Mouse (Mus musculus) heart, embryonic 15.5 days (tissue): Measurements from ENCODE around the gene Mrpl47. TPM values are rescaled to one million over a fixed set of nuclear protein-coding genes. Genes with fewer than 3 reads are reported as not detected.
"Not testable (repeated sequence)": the region's sequence is repeated elsewhere in the genome, so short reads cannot be mapped to it uniquely, and the experiment has no call there.

ENCODE experiments used
- ATAC-seq: fragments of 200-750 bp; cut with Nextera tagmentation; replicated peaks from 2 replicates; pipeline ENCODE4 v1.8.0; 2017; ENCODE audit warnings: low read depth, moderate TSS enrichment; ENCODE audit not compliant: insufficient number of reproducible peaks, insufficient read depth, low FRiP score
- H3K27ac ChIP-seq: fragments of 300-500 bp; sonication (generic); 2 replicates; pipeline ENCODE4 v1.5.1; 2015; ENCODE audit warnings: mild to moderate bottlenecking, inconsistent platforms
- H3K27me3 ChIP-seq: fragments of 300-500 bp; sonication (generic); 2 replicates; pipeline ENCODE4 v1.6.1; 2015; ENCODE audit warnings: inconsistent platforms
- H3K36me3 ChIP-seq: fragments of 300-500 bp; sonication (generic); 2 replicates; pipeline ENCODE4 v1.6.1; 2015; ENCODE audit warnings: mild to moderate bottlenecking, inconsistent platforms
- H3K4me1 ChIP-seq: fragments of 300-500 bp; sonication (generic); replicated peaks from 2 replicates; pipeline ENCODE4 v1.6.1; 2015; ENCODE audit warnings: inconsistent platforms
- H3K4me2 ChIP-seq: fragments of 300-500 bp; sonication (generic); 2 replicates; pipeline ENCODE4 v1.6.1; 2015; ENCODE audit warnings: inconsistent platforms, mild to moderate bottlenecking, moderate library complexity
- H3K4me3 ChIP-seq: fragments of 300-500 bp; sonication (generic); 2 replicates; pipeline ENCODE4 v1.5.1; 2015; ENCODE audit warnings: mild to moderate bottlenecking, inconsistent platforms
- H3K9ac ChIP-seq: fragments of 300-500 bp; sonication (generic); 2 replicates; pipeline ENCODE4 v1.6.1; 2015; ENCODE audit warnings: mild to moderate bottlenecking, inconsistent platforms
- H3K9me3 ChIP-seq: fragments of 300-500 bp; sonication (generic); replicated peaks from 2 replicates; pipeline ENCODE4 v1.6.1; 2016; ENCODE audit warnings: inconsistent platforms
- WGBS: fragments of 180-500 bp; shearing (Covaris S2); methylation state at CpG from one replicate; pipeline ENCODE4 v1.1.7; 2015; ENCODE audit warnings: mixed read lengths; 5-methylcytosine and 5-hydroxymethylcytosine counted together
- polyA plus RNA-seq: library from polyadenylated mRNA; unstranded; fragments of >200 nt; fragmentation: Nextera tagmentation; extraction: Ambion mirVana; gene quantifications from 2 replicates; pipeline ENCODE4 v1.2.1, GENCODE M21; 2015

The Mrpl47 gene
- polyA plus RNA-seq, 1 experiment from 2014 or later = 33.9 TPM

- not testable (repeated sequence) for H3K27ac ChIP-seq, H3K9ac ChIP-seq, H3K4me3 ChIP-seq, H3K36me3 ChIP-seq, H3K9me3 ChIP-seq, H3K4me2 ChIP-seq, H3K27me3 ChIP-seq, ATAC-seq
- peaks cover 11% of the 10 kb centered on the region for H3K4me1 ChIP-seq
- WGBS = 73% methylated on average over 9 of the region's 9 CpGs
Observed at GRCm38 (mm10) chr3:32705647-32706348, 31.6 kb downstream of the Mrpl47 start, which contains the start of gene Actl6a. Gene Actl6a (plus strand): TSS chr3:32706298.

GRCm38 (mm10) chr3:32704632-32705031, 32.8 kb downstream of the Mrpl47 start:
- H3K4me1 ChIP-seq, H3K27ac ChIP-seq, H3K9ac ChIP-seq, H3K9me3 ChIP-seq, H3K36me3 ChIP-seq, ATAC-seq, H3K4me3 ChIP-seq, H3K27me3 ChIP-seq, H3K4me2 ChIP-seq: not testable (repeated sequence)
- 81% methylated on average over 10 of the region's 10 CpGs for WGBS

- not testable (repeated sequence) for H3K27me3 ChIP-seq, H3K9ac ChIP-seq, H3K4me1 ChIP-seq, H3K36me3 ChIP-seq, H3K9me3 ChIP-seq, ATAC-seq, H3K4me3 ChIP-seq, H3K27ac ChIP-seq, H3K4me2 ChIP-seq
- WGBS = 86% methylated on average over 6 of the region's 6 CpGs
Observed at GRCm38 (mm10) chr3:32704021-32704420, 33.4 kb downstream of the Mrpl47 start.

GRCm38 (mm10) chr3:32698228-32698863, 39.1 kb downstream of the Mrpl47 start:
- ATAC-seq = no peak
- H3K36me3 ChIP-seq = no peaks in the 10 kb centered on the region
- H3K27me3 ChIP-seq = no peaks in the 10 kb centered on the region
- no peaks in the 10 kb centered on the region for H3K9me3 ChIP-seq
- no peak overlapping the region for H3K4me2 ChIP-seq
- no peak overlapping the region for H3K27ac ChIP-seq
- no peak overlapping the region for H3K9ac ChIP-seq
- 0 out of 2 replicates have a peak, but pooled peaks cover 3% of the 10 kb centered on the region for H3K4me1 ChIP-seq
- WGBS = 30% methylated on average over 7 of the region's 7 CpGs
- H3K4me3 ChIP-seq = no peak overlapping the region

GRCm38 (mm10) chr3:32695583-32695980, 41.8 kb downstream of the Mrpl47 start:
- 81% methylated on average over 4 of the region's 4 CpGs for WGBS
- Histone ChIP-seq H3K36me3 (no peaks in the 10 kb centered on the region), H3K4me2 (no peak overlapping the region), H3K27ac (no peak overlapping the region), H3K27me3 (no peaks in the 10 kb centered on the region), H3K9me3 (no peaks in the 10 kb centered on the region), H3K4me1 (0 out of 2 replicates have a peak, but pooled peaks cover 6% of the 10 kb centered on the region), H3K9ac (no peak overlapping the region), H3K4me3 (no peak overlapping the region)
- no peak for ATAC-seq

GRCm38 (mm10) chr3:32694737-32695582, 42.4 kb downstream of the Mrpl47 start:
- ATAC-seq = no peak
- Histone ChIP-seq H3K4me3 (no peak overlapping the region), H3K4me1 (0 out of 2 replicates have a peak, but pooled peaks cover 6% of the 10 kb centered on the region), H3K27ac (no peak overlapping the region), H3K9me3 (no peaks in the 10 kb centered on the region), H3K36me3 (no peaks in the 10 kb centered on the region), H3K4me2 (no peak overlapping the region), H3K9ac (no peak overlapping the region), H3K27me3 (no peaks in the 10 kb centered on the region)
- WGBS = 63% methylated on average over 12 of the region's 12 CpGs

GRCm38 (mm10) chr3:32694211-32694610, 43.2 kb downstream of the Mrpl47 start:
- no peak for ATAC-seq
- Histone ChIP-seq H3K4me1 (0 out of 2 replicates have a peak, but pooled peaks cover 6% of the 10 kb centered on the region), H3K9me3 (no peaks in the 10 kb centered on the region), H3K27ac (no peak overlapping the region), H3K4me3 (no peak overlapping the region), H3K36me3 (no peaks in the 10 kb centered on the region), H3K9ac (no peak overlapping the region), H3K4me2 (no peak overlapping the region), H3K27me3 (no peaks in the 10 kb centered on the region)
- 65% methylated on average over 5 of the region's 5 CpGs for WGBS

- 0 out of 2 replicates have a peak, but pooled peaks cover 4% of the 10 kb centered on the region for H3K4me1 ChIP-seq
- WGBS = 56% methylated on average over 5 of the region's 5 CpGs
- no peak overlapping the region for H3K4me3 ChIP-seq
- H3K9ac ChIP-seq = no peak overlapping the region
- H3K4me2 ChIP-seq = no peak overlapping the region
- H3K36me3 ChIP-seq = no peaks in the 10 kb centered on the region
- no peak for ATAC-seq
- H3K9me3 ChIP-seq = no peaks in the 10 kb centered on the region
- no peak overlapping the region for H3K27ac ChIP-seq
- no peaks in the 10 kb centered on the region for H3K27me3 ChIP-seq
Observed at GRCm38 (mm10) chr3:32691841-32692240, 45.6 kb downstream of the Mrpl47 start.

GRCm38 (mm10) chr3:32690901-32691300, 46.5 kb downstream of the Mrpl47 start:
- H3K4me1 ChIP-seq = 0 out of 2 replicates have a peak, but pooled peaks cover 4% of the 10 kb centered on the region
- no peak overlapping the region for H3K4me3 ChIP-seq
- 38% methylated on average over 1 of the region's 1 CpGs for WGBS
- H3K9me3 ChIP-seq = no peaks in the 10 kb centered on the region
- no peak overlapping the region for H3K4me2 ChIP-seq
- H3K36me3 ChIP-seq = no peaks in the 10 kb centered on the region
- no peak overlapping the region for H3K9ac ChIP-seq
- H3K27me3 ChIP-seq = no peaks in the 10 kb centered on the region
- H3K27ac ChIP-seq = no peak overlapping the region
- no peak for ATAC-seq

GRCm38 (mm10) chr3:32690008-32690407, 47.4 kb downstream of the Mrpl47 start:
- H3K36me3 ChIP-seq = no peaks in the 10 kb centered on the region
- H3K4me2 ChIP-seq = no peak overlapping the region
- H3K27ac ChIP-seq = no peak overlapping the region
- 0 out of 2 replicates have a peak, but pooled peaks cover 4% of the 10 kb centered on the region for H3K4me1 ChIP-seq
- 80% methylated on average over 3 of the region's 3 CpGs for WGBS
- H3K27me3 ChIP-seq = no peaks in the 10 kb centered on the region
- no peak overlapping the region for H3K9ac ChIP-seq
- H3K9me3 ChIP-seq = no peaks in the 10 kb centered on the region
- no peak for ATAC-seq
- no peak overlapping the region for H3K4me3 ChIP-seq

GRCm38 (mm10) chr3:32689567-32689999, 47.8 kb downstream of the Mrpl47 start:
- no peak overlapping the region for H3K27ac ChIP-seq
- no peaks in the 10 kb centered on the region for H3K36me3 ChIP-seq
- H3K4me3 ChIP-seq = no peak overlapping the region
- ATAC-seq = no peak
- no peak overlapping the region for H3K4me2 ChIP-seq
- H3K9me3 ChIP-seq = no peaks in the 10 kb centered on the region
- H3K4me1 ChIP-seq = 0 out of 2 replicates have a peak, but pooled peaks cover 4% of the 10 kb centered on the region
- no peaks in the 10 kb centered on the region for H3K27me3 ChIP-seq
- 56% methylated on average over 9 of the region's 9 CpGs for WGBS
- H3K9ac ChIP-seq = no peak overlapping the region
